Mouse (Mus musculus) hindbrain, embryonic 16.5 days (tissue): ENCODE measurements at regions not wholly inside any gene's neighbourhood (a gene's known extent, or its start where the extent isn't known, plus 50 kb on each side); places are given as distances from the start of the nearest gene placed in this dataset.

Source experiments
- ATAC-seq: fragments of 200-750 bp; cut with Nextera tagmentation; 2 replicates; pipeline ENCODE4 v1.8.0; 2017; ENCODE audit warnings: moderate TSS enrichment, moderate library complexity
- H3K27ac ChIP-seq: fragments of 300-500 bp; sonication (generic); 2 replicates; pipeline ENCODE4 v1.5.1; 2014; ENCODE audit warnings: low read depth, mild to moderate bottlenecking, control low read depth, low read length, moderate library complexity
- H3K27me3 ChIP-seq: fragments of 300-500 bp; sonication (generic); replicated peaks from 2 replicates; pipeline ENCODE4 v1.6.1; 2014; ENCODE audit warnings: low read length; ENCODE audit not compliant: control insufficient read depth, insufficient read depth
- H3K36me3 ChIP-seq: fragments of 300-500 bp; sonication (generic); 2 replicates; pipeline ENCODE4 v1.6.1; 2014; ENCODE audit warnings: mild to moderate bottlenecking, low read length, moderate library complexity, mixed read lengths; ENCODE audit not compliant: control insufficient read depth, insufficient read depth
- H3K4me1 ChIP-seq: fragments of 300-500 bp; sonication (generic); 2 replicates; pipeline ENCODE4 v1.6.1; 2014; ENCODE audit warnings: low read depth, low read length; ENCODE audit not compliant: control insufficient read depth, insufficient read depth
- H3K4me2 ChIP-seq: fragments of 300-500 bp; sonication (generic); 2 replicates; pipeline ENCODE4 v1.6.1; 2014; ENCODE audit warnings: mild to moderate bottlenecking, low read length, control low read depth, moderate library complexity
- H3K4me3 ChIP-seq: fragments of 300-500 bp; sonication (generic); 2 replicates; pipeline ENCODE4 v1.5.1; 2014; ENCODE audit warnings: mild to moderate bottlenecking, low read length, control low read depth, moderate library complexity
- H3K9ac ChIP-seq: fragments of 300-500 bp; sonication (generic); 2 replicates; pipeline ENCODE4 v1.6.1; 2014; ENCODE audit warnings: low read depth, mild to moderate bottlenecking, control low read depth, low read length, moderate library complexity
- H3K9me3 ChIP-seq: fragments of 300-500 bp; sonication (generic); 2 replicates; pipeline ENCODE4 v1.6.1; 2014; ENCODE audit warnings: mild to moderate bottlenecking, low read length, moderate library complexity; ENCODE audit not compliant: control insufficient read depth
- WGBS: fragments of 180-500 bp; shearing (Covaris S2); extraction: QIAGEN DNeasy Blood & Tissue Kit; methylation state at CpG from one replicate; pipeline ENCODE4 v1.1.7; 2014; 5-methylcytosine and 5-hydroxymethylcytosine counted together

- no peaks in the 10 kb centered on the region for H3K4me1 ChIP-seq
- no peaks in the 10 kb centered on the region for H3K27me3 ChIP-seq
- H3K9ac ChIP-seq: no peak overlapping the region
- H3K4me2 ChIP-seq: no peak overlapping the region
- H3K9me3 ChIP-seq: no peaks in the 10 kb centered on the region
- no peak overlapping the region for H3K4me3 ChIP-seq
- no peak for ATAC-seq
- no peak overlapping the region for H3K27ac ChIP-seq
- H3K36me3 ChIP-seq: no peaks in the 10 kb centered on the region
These were observed 550.7 kb downstream of the Nxph1 start for GRCm38 (mm10) chr6:9498921-9499320.

GRCm38 (mm10) chr6:9534395-9534794 lies 586.2 kb downstream of the Nxph1 start:
- no peaks in the 10 kb centered on the region for H3K9me3 ChIP-seq
- WGBS: 75% methylated on average over 3 of the region's 3 CpGs

GRCm38 (mm10) chr6:9538737-9539136 lies 590.5 kb downstream of the Nxph1 start:
- Histone ChIP-seq H3K9ac (no peak overlapping the region), H3K27me3 (no peaks in the 10 kb centered on the region), H3K4me1 (no peaks in the 10 kb centered on the region), H3K4me2 (no peak overlapping the region), H3K9me3 (no peaks in the 10 kb centered on the region), H3K27ac (no peak overlapping the region), H3K4me3 (no peak overlapping the region), H3K36me3 (no peaks in the 10 kb centered on the region)
- 68% methylated on average over 2 of the region's 2 CpGs for WGBS
- no peak for ATAC-seq

More at GRCm38 (mm10) chr6:9534395-9534794, 586.2 kb downstream of the Nxph1 start:
- ATAC-seq: no peak
- Histone ChIP-seq H3K27ac (no peak overlapping the region), H3K27me3 (no peaks in the 10 kb centered on the region), H3K4me3 (no peak overlapping the region), H3K9ac (no peak overlapping the region), H3K4me1 (no peaks in the 10 kb centered on the region), H3K4me2 (no peak overlapping the region), H3K36me3 (no peaks in the 10 kb centered on the region)

- peak; percentile 61; the same call in 1 of the 2 replicates for ATAC-seq
- Histone ChIP-seq H3K4me3 (no peak overlapping the region), H3K4me1 (no peaks in the 10 kb centered on the region), H3K36me3 (no peaks in the 10 kb centered on the region), H3K4me2 (no peak overlapping the region), H3K9me3 (no peaks in the 10 kb centered on the region), H3K9ac (no peak overlapping the region), H3K27ac (no peak overlapping the region), H3K27me3 (no peaks in the 10 kb centered on the region)
- 63% methylated on average over 3 of the region's 3 CpGs for WGBS
These were observed 602.1 kb downstream of the Nxph1 start for GRCm38 (mm10) chr6:9550096-9550939.

GRCm38 (mm10) chr6:9563290-9564044 lies 615.2 kb downstream of the Nxph1 start:
- Histone ChIP-seq H3K27ac (no peak overlapping the region), H3K4me2 (no peak overlapping the region), H3K4me3 (no peak overlapping the region), H3K4me1 (no peaks in the 10 kb centered on the region), H3K27me3 (no peaks in the 10 kb centered on the region), H3K9me3 (no peaks in the 10 kb centered on the region), H3K9ac (no peak overlapping the region), H3K36me3 (no peaks in the 10 kb centered on the region)
- ATAC-seq: peak; percentile 52; the same call in 1 of the 2 replicates
- 63% methylated on average over 6 of the region's 6 CpGs for WGBS

- Histone ChIP-seq H3K27ac (no peak overlapping the region), H3K9ac (no peak overlapping the region; the same call in 1 of the 2 replicates), H3K36me3 (no peaks in the 10 kb centered on the region), H3K4me3 (no peak overlapping the region), H3K4me1 (no peaks in the 10 kb centered on the region), H3K4me2 (no peak overlapping the region), H3K9me3 (no peaks in the 10 kb centered on the region), H3K27me3 (no peaks in the 10 kb centered on the region)
- 47% methylated on average over 4 of the region's 4 CpGs for WGBS
- no peak for ATAC-seq
These were observed 623.6 kb downstream of the Nxph1 start for GRCm38 (mm10) chr6:9571787-9572186.

GRCm38 (mm10) chr6:9593391-9593790 lies 645.2 kb downstream of the Nxph1 start:
- WGBS: 72% methylated on average over 1 of the region's 1 CpGs
- ATAC-seq: no peak
- Histone ChIP-seq H3K36me3 (no peaks in the 10 kb centered on the region), H3K4me2 (no peak overlapping the region), H3K4me3 (no peak overlapping the region), H3K9me3 (no peaks in the 10 kb centered on the region), H3K4me1 (no peaks in the 10 kb centered on the region), H3K27ac (no peak overlapping the region), H3K27me3 (no peaks in the 10 kb centered on the region), H3K9ac (no peak overlapping the region)

GRCm38 (mm10) chr6:9599418-9599817 lies 651.2 kb downstream of the Nxph1 start:
- Histone ChIP-seq H3K4me1 (no peaks in the 10 kb centered on the region), H3K27me3 (no peaks in the 10 kb centered on the region), H3K9ac (no peak overlapping the region), H3K27ac (no peak overlapping the region), H3K9me3 (no peaks in the 10 kb centered on the region; the same call in 1 of the 2 replicates), H3K4me2 (no peak overlapping the region), H3K36me3 (no peaks in the 10 kb centered on the region), H3K4me3 (no peak overlapping the region)
- no peak for ATAC-seq
- WGBS: 82% methylated on average over 3 of the region's 3 CpGs

- Histone ChIP-seq H3K4me2 (no peak overlapping the region), H3K9me3 (no peaks in the 10 kb centered on the region), H3K36me3 (no peaks in the 10 kb centered on the region), H3K9ac (no peak overlapping the region), H3K4me3 (no peak overlapping the region), H3K27me3 (no peaks in the 10 kb centered on the region), H3K27ac (no peak overlapping the region), H3K4me1 (no peaks in the 10 kb centered on the region)
- ATAC-seq: no peak
- 56% methylated on average over 2 of the region's 2 CpGs for WGBS
These were observed 685.7 kb downstream of the Nxph1 start for GRCm38 (mm10) chr6:9633931-9634330.
